Mouse (Mus musculus) thymus, postnatal 36 days (tissue): ENCODE measurements around the gene Lamc2.

Experiments used
- DNase-seq, 2 experiments: peaks; one replicate each; pipeline ENCODE4 v3.0.0; 2022; ENCODE audit warnings: mixed read lengths in 2 of 2

Gene Lamc2

DNA sequence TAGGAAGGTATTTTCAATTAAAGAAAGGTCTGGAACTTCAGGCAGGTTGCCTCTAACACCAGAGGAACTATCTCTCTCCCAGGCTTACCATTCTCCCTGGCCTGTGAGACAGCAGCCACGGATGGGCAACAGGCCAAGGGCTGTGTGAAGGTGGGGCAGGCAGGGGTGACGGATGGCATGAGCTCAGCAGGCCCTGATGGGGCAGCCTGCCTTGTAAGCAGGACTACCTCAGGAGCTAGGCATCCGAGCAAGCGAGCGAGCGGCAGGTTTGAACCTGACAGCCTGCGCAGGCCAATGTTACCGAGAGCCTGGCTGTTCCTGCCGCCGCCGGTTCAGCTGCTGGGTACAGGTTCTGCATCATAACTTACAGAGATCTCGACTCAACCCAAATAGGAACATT, 11.4 kb downstream of the Lamc2 start:
- no peak for DNase-seq

DNA sequence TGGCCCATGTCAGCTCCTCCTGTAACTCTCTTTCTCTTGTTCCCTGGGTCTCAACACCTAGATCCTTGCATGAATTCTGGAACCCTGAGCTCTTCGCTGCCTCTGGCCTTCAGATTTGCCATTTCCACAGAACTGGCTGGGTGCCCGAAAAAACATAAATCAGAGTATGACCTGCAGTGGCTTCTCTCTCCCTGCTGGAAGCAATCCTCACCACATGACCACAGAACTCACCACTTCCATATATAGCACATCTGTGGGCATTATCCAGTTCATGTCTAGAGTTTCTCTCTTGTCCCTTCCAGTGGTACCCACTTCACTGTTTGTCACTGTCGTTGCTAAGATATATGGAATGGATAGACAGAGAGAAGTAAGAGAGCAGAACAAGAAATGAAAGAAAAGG, 13.0 kb downstream of the Lamc2 start:
- DNase-seq: no peak

DNA sequence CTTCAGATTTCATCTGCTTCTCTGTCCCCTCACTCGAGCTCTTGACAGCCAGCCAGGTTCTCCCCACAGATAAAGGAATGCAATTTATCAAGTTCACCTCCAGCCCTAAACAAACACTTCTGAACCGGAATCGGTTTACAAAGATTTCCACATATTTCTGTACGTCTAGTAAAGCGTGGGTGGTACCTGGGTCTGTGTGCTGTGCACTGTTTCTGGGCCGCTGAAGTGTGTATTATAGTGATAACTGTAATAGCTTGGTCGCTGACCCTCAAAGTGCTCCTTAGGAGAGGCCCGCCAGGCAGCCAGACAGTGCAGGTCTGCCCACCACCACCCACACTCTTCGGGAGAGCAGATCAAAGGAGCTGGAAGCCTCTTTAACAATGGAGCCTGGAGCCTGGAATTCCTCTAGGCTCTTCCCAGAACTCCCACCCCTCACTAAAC, 13.9 kb downstream of the Lamc2 start:
- DNase-seq: no peak

DNA sequence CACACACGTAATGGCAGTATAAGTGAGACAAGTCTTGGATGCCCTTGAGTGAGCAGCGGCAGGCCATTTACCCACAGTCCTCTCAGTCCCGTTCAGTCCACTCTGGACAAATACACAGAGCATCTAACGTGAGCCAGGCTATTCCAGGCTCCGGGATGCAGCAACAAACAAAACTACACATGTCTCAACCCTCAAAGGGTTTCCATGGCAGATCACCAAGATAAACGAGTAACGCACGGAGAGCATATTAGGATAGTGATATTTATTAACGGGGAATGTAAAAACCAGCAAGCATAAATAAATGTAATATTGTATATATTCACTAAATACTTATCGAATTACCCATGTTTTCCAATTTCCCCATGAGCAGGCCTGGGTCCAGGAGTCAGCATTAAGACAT, 15.2 kb downstream of the Lamc2 start:
- no peak for DNase-seq

DNA sequence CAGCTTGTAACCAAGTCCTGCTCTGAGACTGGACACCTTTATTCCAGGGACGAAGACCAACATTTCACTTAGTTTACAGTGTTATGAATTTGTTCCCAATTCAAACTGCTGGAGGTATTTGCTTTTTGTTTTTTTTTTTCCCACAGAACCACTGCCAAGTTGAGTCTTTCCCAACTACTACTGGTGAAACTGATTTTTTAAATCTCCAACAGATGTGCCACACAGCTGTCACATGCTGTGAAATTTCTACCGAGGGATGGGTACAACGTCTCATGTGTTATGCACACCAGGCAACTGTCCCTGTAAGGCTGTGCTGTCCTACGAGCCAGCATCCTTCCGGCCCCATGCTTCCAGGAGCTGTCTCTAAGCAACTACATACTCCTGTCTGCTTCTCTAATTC, 18.0 kb downstream of the Lamc2 start:
- DNase-seq: no peak

DNA sequence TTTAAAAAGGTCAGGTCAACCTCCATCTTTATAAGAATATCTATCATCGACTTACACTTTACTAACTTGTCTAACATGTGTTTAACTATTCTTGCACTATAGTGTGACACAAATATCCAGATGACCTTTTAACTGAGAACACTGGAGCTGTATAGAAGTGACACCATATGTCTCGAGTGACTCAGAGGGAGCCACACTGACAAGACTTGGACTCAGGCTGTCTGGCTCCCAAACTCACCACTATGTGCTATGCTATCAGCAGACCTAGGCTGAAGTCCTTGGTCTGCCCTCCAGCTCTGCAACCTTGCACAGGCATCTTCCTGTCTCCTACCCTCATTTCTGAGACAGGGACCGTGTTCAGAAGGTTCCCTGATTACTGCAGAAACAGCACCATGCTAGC, 22.4 kb downstream of the Lamc2 start:
- no peak for DNase-seq

DNA sequence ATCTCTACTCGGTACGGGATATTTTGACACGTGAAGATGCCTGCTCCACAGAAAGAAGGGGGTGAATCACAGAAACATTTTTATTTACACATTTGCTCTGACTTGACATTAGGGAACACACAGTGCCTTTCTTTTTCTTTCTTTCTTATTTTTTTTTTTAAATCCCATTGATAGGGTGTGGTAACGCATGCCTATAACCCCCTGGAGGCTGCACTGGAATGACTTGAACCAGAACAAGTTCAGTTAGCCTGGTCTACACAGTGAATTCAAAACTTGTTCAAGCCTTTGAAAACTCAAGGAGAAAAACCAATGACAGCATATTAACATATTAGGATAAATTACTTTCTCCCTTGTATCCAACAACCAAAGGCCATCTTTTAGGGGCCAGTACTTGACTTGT, 27.1 kb downstream of the Lamc2 start:
- DNase-seq: no peak

DNA sequence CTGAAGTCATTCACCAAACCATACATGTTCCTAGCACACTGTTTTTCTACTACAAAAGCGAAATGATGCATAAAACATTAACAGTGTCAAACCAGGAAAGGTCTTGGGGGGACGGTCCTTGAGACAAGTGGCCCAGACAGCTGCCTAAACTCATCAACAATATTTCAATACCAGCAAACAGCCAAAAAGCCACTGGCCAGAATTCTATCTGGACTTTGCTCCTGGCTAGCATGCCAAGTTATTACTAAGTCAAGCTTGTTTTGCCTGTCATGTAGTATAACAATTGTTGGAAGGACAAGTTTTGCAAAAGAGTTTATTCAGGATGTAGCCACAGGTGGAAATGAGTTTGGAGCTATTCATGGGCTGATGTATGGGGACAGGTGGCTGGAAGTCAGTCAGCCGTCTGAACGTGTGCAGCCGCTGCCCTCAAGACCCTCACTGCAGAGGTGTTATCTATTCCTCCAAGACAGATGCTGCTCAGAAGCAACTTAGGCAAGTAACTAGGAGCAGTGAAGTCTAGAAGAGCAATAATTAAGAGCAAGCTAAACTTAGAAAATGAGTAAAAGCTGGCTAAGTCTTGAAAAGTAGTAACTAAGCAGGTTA, 29.1 kb downstream of the Lamc2 start:
- DNase-seq: no peak

DNA sequence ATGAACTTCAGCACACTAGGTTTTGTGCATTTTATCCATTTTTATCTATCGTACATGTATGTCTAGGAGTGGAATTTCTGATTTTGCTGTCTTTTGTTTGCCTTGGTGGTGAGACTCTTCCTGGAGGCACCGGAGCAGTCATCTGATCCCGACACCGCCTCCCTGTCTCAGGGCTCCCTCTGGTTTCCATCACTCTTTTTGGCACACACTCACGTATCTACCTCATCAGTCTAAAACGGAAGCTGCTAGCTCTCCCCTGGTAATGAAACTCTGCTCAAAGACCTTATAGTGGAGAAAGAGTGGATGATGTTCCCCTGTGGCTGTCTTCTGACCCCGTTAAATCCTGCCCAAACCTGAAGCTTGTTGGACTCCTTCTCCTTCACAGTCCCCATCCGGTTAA, 30.9 kb downstream of the Lamc2 start:
- no peak for DNase-seq

DNA sequence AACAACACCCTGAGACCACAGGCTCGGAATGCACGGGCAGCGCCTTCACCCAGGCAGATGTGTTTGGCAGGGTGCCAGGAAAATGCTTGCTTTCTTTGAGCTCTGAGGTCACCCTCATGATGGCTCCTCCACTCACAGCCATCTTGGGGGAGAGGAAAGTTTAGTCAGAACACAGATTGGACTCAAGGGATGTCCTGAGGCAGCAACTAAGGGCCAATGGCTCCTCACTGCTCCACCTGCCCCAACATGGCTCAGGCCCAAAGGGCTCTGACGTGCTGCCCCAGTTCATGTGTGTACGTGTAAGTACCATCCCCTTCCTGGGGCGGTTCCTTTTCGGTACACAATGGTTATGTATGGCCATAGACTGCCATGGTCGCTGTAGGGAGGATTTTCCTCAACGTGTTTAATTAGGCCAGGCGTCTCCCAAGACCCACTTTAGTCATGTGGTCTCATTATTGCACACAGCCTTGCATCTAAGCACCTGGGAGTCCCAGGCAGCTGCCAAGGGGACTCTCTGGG, 32.6 kb downstream of the Lamc2 start:
- DNase-seq: peak; percentile 37 to 47

DNA sequence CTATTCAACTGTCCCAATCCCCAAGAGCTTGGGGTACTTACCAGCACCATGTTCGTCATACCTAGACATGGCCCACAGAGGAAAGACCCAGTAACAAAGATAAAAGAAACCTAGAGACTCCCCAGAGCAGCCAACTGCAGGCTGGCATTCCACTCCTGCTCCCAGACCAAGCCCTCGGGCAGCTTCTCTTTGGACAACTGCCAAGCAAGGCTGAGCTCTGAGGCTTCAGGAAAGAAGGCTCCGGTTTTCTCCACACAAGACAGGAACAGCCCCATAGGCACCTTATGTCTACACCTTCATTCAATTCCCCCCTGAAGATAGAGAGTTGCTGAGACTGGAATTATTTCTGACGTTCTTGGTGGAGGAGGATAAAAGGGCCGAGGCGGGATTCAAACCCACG, 33.7 kb downstream of the Lamc2 start:
- no peak for DNase-seq

DNA sequence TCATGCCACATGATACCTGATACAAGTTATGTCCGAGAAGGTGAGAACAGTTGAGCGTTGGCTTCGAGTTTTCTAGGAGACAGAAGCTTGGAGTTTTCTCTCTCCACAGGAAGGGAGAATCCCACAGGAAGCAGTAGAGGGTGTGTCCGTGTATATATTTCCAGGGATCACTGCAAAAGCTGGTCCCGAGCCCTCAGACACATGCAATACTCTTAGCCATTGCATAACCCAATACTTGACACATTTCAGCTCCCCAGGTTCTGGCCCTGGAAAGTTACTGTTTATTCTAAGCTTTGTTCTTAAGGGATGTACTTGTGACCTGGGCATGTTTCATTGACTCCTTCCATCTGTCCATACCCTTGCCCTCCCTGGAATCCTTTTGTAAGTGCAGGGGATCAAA, 40.5 kb downstream of the Lamc2 start:
- DNase-seq: no peak

DNA sequence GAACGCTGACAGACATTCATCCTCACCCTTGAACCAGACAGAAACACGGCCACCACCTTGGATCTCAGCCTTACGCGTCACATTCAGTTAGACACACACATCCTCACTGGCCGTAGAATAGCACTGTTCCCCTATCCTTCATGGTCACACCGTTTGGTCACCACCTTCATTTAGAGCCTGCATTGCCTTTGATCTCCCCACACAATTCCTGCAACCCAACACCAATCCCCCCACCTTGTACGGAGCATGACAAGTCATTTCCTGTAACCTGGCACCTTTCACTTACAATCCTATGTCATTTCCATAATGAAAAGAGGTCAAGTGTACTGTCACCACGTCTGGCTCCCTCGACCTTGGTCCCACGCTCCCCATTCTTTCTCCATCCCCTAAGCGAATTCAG, 42.2 kb downstream of the Lamc2 start:
- no peak for DNase-seq

DNA sequence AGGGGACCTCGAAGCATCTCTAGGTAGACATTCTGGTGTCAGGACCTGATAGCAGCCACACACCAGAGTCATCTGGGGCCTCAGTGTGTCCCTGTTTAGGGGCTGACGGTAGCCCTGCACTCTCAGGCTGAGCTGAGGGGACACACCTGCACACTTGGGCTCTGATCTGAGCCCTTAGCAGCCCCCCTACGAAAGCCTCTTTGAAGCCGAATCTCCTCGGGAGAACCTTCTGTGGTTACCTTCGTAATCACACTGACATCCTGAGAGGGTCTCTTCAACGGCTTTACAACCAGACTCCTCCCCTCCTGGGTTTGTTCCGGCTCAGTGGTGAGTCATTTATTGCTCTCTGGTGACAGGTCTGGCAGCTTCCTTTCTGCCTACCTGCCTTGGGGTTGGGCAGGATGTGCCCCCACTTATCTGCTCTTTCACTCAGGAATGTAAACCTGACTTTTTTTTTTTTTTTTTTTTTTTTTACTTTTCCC, 45.5 kb downstream of the Lamc2 start:
- peak; percentile 68 to 83 for DNase-seq

DNA sequence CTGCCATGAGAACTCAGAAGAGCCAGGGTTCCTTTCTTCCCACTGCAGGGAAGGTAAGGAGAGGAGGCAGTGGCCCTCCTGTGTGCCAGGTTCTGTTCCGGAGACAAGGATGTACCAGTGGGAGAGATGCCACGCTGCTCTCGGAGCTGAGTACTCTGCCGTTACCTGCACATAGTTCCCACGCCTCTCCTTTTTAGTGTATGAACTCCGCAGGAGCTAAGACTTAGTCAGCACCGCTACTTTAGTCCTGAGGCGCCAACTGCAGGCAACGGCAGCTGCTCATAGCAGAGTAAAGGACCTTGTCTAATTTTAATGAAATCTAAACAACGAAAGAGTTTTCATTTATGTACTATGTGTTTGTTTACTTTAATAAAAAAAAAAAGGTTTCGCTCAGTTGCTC, 46.0 kb downstream of the Lamc2 start:
- DNase-seq: peak in 1 of 2 experiments; percentile 15

DNA sequence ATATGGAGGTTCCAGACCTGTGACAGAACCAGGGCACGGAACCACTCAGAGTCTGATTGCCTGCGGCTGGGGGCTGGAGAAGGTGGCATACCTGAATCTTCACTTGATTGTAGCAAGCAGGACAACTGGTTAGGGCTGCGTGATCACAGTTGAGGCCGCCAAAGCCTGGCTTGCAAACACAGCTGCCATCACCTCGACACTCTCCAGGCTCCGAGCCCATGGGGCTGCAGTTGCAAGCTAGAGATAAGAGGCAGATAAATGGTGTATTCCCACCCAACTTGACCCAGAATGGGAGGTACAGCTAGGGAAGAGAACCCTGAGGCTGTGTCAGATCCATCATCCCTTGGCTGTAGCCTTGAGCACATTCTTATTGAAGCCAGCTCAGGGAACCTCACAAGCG, 46.6 kb downstream of the Lamc2 start:
- no peak for DNase-seq

DNA sequence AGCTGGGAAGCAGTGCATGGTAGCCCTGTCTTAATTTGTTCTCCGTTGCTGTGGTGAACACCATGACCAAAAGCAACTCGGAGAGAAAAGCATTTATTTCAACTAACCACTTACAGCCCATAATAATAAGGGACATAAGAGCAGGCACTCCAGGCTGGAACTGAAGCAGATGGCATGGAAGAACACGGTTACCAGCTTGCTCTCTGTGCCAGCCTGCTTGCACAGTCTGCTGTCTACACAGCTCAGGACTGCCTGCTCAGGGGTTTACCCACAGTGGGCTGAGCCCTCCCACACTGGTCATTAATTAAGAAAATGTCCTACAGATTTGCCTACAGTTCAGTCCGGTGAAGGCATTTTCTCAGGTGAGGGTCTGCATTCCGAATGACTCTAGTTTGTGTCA, 47.8 kb downstream of the Lamc2 start:
- no peak for DNase-seq

DNA sequence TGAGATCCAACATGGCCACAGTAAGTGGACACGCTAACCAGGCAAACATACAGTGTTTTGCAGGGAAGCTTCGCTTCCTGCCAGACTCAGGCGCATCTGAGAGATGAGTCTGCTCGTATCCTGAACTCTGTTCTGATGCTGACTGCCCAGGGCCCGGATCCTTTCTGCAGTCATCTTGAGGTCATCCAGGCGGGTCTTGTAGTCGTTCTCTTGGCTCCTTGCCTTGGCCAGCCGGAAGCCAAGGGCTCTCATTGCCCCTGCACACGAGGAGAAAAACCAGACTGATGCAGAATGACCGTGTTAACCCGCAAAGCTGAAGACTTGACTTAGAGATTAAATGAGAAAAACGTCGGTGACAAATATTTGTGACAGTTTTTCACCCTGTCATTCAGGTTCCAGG, 49.6 kb downstream of the Lamc2 start:
- no peak for DNase-seq

DNA sequence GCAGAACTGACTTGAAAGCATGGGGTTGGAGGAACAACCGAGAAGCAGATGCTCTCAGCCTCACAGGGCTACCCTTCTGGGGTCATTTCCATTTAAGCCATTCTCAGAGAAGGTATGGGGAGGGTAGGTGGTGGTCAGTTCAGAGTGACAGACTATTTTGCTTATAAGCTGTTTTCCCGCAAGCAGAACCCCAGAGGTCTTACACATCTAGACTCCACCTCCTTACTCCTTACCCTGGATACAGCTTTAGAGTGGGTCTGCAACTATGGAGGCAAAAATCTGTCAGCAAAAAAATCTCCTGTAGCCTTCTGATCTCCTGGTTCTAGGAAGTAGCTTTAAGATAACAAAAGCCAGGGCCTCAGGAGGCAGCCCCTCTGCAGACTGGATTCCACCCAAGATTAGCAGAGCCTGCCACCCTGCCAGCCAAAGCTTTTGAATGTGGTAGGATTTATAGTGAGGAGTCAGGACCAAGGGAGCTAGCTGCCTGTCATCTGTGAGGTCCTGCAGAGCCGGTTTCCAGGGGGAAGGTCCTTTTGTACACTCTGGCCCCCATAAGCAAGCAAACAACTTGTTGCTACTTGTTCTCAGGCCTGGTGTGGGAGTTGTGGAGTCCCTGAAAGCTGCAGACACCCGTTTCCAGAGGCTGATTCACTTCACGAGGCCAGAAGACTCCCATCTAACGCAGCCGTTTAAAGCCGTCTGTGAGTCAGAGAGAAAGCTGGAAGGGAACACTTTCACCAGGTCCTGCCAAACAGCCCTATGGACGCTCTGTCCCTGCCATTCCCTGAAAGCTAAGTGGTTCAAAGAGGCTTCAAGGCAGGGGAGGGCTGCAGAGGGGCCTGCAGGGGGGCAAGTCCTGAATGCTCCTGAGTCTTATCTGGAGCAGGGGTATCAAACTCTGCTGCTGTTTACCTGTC, 52.1 kb downstream of the Lamc2 start:
- DNase-seq: no peak

DNA sequence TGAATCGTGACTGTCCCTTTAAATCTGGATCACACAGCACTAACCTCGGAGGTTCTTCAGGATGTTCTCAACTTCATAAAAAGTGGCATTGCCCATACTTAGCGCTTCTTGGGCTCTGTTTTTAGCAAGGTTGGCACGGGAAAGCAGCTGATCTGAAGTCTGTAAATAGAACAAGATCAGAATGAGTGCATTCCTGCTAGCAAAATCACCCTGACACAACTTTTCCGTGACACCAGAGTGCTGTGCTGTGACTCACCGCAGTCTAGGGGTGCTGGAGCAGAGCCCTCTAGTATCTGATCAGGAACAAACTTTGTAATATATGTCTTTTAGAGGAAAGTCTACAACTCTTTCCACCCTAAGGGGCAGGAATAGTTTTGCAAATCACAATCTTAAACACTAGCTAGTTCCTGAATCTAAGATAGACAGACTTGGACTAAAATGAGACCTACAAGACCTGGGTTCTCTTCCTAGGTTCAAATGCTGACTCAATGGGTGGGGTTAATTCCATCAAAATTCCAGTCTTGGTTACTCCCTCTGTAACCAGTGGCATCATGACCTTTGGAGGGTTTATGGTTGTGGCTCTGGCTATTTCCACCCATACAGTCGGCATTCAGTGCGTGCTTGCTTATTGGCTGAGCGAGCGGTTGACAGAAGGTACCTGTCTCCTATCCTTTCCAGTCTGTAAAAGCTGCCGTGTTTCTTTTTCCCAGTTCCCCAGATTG, 56.1 kb downstream of the Lamc2 start:
- no peak for DNase-seq

DNA sequence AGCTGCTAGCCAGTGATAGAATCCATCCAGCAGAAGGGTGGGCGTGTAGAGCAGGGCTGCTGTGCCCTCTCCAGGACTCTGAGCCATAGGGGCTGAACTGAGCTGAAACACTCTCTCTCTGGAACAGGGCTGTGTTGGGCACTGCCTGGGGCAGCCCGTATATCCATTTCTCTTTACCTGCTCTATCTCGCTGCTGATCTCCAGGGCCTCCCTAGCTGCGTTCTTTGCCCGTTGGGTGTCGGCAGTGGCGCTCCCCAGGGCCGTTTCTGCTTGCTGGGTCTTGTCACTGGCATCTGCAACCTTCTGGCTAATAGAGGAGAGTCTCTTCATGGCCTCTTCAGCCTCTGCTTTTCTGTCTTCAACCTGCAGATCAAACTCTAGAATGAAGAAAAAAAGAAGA, 57.5 kb downstream of the Lamc2 start:
- no peak for DNase-seq

DNA sequence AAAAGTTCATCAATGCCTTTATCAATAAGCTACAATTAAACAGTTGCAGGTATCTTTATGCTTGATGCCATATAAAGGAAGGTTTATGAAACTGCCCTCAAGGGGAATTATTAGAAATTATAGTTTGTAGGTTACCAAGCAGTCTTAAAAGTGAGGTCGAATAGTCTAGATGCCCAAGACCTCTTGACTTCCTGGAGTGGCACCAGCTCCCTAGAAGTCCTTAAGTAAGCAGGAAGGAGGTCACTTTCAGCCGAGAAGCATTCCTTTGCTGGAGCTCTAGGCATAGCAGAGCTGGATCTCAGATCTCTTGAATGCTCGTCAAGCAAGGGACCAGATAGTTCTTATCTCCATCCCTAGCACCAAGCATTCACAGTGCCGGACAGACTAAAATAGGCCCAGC, 58.6 kb downstream of the Lamc2 start:
- DNase-seq: no peak
